Mouse (Mus musculus) forebrain, embryonic 16.5 days (tissue): ENCODE data around the gene Cops4. TPM values are rescaled to one million over a fixed set of nuclear protein-coding genes. Genes with fewer than 3 reads are reported as not detected.

Experiments used
- ATAC-seq: fragments of 200-750 bp; cut with Nextera tagmentation; 2 replicates; pipeline ENCODE4 v1.8.0; 2017; ENCODE audit warnings: mild to moderate bottlenecking, moderate library complexity
- H3K27ac ChIP-seq: fragments of 300-500 bp; sonication (generic); 2 replicates; pipeline ENCODE4 v1.5.1; 2014; ENCODE audit warnings: low read length, control low read depth
- H3K27me3 ChIP-seq: fragments of 300-500 bp; sonication (generic); replicated peaks from 2 replicates; pipeline ENCODE4 v1.6.1; 2014; ENCODE audit warnings: low read length; ENCODE audit not compliant: control insufficient read depth, insufficient read depth
- H3K36me3 ChIP-seq: fragments of 300-500 bp; sonication (generic); 2 replicates; pipeline ENCODE4 v1.6.1; 2014; ENCODE audit not compliant: control insufficient read depth, insufficient read depth
- H3K4me1 ChIP-seq: fragments of 300-500 bp; sonication (generic); replicated peaks from 2 replicates; pipeline ENCODE4 v1.6.1; 2014; ENCODE audit warnings: low read length; ENCODE audit not compliant: control insufficient read depth, insufficient read depth
- H3K4me2 ChIP-seq: fragments of 300-500 bp; sonication (generic); 2 replicates; pipeline ENCODE4 v1.6.1; 2014; ENCODE audit warnings: mild to moderate bottlenecking, low read length, control low read depth
- H3K4me3 ChIP-seq: fragments of 300-500 bp; sonication (generic); replicated peaks from 2 replicates; pipeline ENCODE4 v1.5.1; 2014; ENCODE audit warnings: mild to moderate bottlenecking, low read length, control low read depth
- H3K9ac ChIP-seq: fragments of 300-500 bp; sonication (generic); replicated peaks from 2 replicates; pipeline ENCODE4 v1.6.1; 2014; ENCODE audit warnings: low read depth, low read length, control low read depth
- H3K9me3 ChIP-seq: fragments of 300-500 bp; sonication (generic); 2 replicates; pipeline ENCODE4 v1.6.1; 2016; ENCODE audit warnings: low read length; ENCODE audit not compliant: control insufficient read depth
- WGBS: fragments of 180-500 bp; shearing (Covaris S2); extraction: QIAGEN DNeasy Blood & Tissue Kit; methylation state at CpG from one replicate; pipeline ENCODE4 v1.1.7; 2014; 5-methylcytosine and 5-hydroxymethylcytosine counted together
- polyA plus RNA-seq: library from polyadenylated mRNA; unstranded; fragments of >200 nt; fragmentation: Nextera tagmentation; extraction: Ambion mirVana; gene quantifications from 2 replicates; pipeline ENCODE4 v1.2.1, GENCODE M21; 2015

Cops4 gene
- polyA plus RNA-seq, 1 experiment from 2014 or later, result 191 TPM

- Histone ChIP-seq H3K27me3 (no peaks in the 10 kb centered on the region), H3K27ac (no peak overlapping the region), H3K4me3 (no peak overlapping the region), H3K36me3 (peaks cover 8% of the 10 kb centered on the region), H3K4me1 (peaks cover 3% of the 10 kb centered on the region), H3K9ac (no peak overlapping the region), H3K4me2 (no peak overlapping the region), H3K9me3 (no peaks in the 10 kb centered on the region)
- no peak for ATAC-seq
- 35% methylated on average over 8 of the region's 8 CpGs for WGBS
Measured at GRCm38 (mm10) chr5:100553426-100553825, 35.3 kb downstream of the Cops4 start.

- H3K27ac ChIP-seq, result no peak overlapping the region
- 83% methylated on average over 14 of the region's 14 CpGs for WGBS
- no peaks in the 10 kb centered on the region for H3K9me3 ChIP-seq
- ATAC-seq, result no peak
- H3K4me1 ChIP-seq, result peaks cover 3% of the 10 kb centered on the region
- no peak overlapping the region for H3K9ac ChIP-seq
- no peak overlapping the region for H3K4me3 ChIP-seq
- no peaks in the 10 kb centered on the region for H3K27me3 ChIP-seq
- H3K36me3 ChIP-seq, result no peaks in the 10 kb centered on the region
- H3K4me2 ChIP-seq, result no peak overlapping the region
Measured at GRCm38 (mm10) chr5:100557019-100557418, 38.9 kb downstream of the Cops4 start.

DNA sequence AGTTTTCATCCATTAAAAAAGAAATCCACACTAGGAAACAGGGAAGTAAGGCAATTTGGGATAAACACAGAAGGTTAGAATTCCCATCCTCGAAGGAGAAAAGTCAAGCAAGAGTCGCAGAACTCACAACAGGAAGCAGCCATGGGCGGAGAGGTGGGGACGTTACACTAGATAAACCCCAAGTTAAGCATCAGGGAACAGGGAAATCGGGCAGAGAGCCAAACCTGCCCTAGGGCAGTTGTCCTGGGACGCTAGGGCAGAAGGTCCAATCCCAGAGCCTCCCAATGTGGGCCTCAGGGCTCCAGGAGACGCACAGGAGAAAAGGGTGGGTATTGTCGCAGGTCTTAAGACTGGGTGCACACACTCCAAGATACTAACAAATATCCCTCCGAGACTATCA is 39.4 kb downstream of the Cops4 start:
- Histone ChIP-seq H3K4me1 (peaks cover 3% of the 10 kb centered on the region), H3K27ac (no peak overlapping the region), H3K4me3 (no peak overlapping the region), H3K4me2 (no peak overlapping the region), H3K36me3 (no peaks in the 10 kb centered on the region), H3K9me3 (no peaks in the 10 kb centered on the region), H3K27me3 (no peaks in the 10 kb centered on the region), H3K9ac (no peak overlapping the region)
- 80% methylated on average over 9 of the region's 9 CpGs for WGBS
- ATAC-seq, result no peak

DNA sequence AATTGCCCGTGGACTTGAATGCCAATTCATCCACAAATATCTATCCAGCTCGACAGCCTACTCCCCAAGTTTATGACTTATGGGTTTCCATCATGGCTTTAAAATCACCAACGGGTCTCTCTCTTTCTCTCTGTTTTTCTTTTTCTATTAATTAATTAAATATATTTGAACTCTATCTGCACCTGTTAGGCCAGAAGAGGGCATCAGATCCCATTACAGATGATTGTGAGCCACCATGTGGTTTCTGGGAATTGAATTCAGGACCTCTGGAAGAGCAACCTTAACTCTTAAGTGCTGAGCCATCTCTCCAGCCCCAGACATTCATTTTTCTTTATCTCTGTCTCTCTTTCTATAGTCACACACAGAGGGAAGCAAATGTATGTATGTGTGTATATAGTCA is 40.7 kb downstream of the Cops4 start:
- 84% methylated on average over 3 of the region's 3 CpGs for WGBS
- no peaks in the 10 kb centered on the region for H3K9me3 ChIP-seq
- ATAC-seq, result no peak

DNA sequence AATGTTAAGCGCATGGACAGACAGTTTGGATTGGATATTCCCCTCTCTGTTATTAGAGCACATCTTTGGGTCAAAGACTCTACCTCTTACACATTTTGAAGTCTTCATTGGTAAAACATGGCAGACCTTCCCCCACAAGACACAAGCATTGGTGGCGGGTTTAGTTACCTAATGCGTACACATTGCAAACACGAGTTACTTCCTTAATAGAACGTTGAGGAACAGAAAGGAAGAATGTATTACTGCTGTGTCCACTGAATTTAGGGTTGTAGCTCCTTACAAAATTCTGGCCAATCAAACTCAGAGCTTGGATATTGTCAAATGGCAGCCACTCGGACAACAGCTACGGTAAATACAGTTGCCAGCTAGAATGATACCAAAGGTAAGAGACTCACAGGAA is 41.2 kb downstream of the Cops4 start:
- Histone ChIP-seq H3K4me3 (no peak overlapping the region), H3K9ac (no peak overlapping the region), H3K4me2 (no peak overlapping the region), H3K27me3 (no peaks in the 10 kb centered on the region), H3K9me3 (no peaks in the 10 kb centered on the region), H3K27ac (no peak overlapping the region), H3K36me3 (no peaks in the 10 kb centered on the region), H3K4me1 (no peaks in the 10 kb centered on the region)
- 99% methylated on average over 7 of the region's 7 CpGs for WGBS
- no peak for ATAC-seq

More for the DNA sequence above, 40.7 kb downstream of the Cops4 start:
- no peak overlapping the region for H3K4me2 ChIP-seq
- H3K36me3 ChIP-seq, result no peaks in the 10 kb centered on the region
- no peak overlapping the region for H3K9ac ChIP-seq
- H3K4me1 ChIP-seq, result no peaks in the 10 kb centered on the region; the same call in 1 of the 2 replicates
- H3K27ac ChIP-seq, result no peak overlapping the region
- H3K27me3 ChIP-seq, result no peaks in the 10 kb centered on the region
- no peak overlapping the region for H3K4me3 ChIP-seq

DNA sequence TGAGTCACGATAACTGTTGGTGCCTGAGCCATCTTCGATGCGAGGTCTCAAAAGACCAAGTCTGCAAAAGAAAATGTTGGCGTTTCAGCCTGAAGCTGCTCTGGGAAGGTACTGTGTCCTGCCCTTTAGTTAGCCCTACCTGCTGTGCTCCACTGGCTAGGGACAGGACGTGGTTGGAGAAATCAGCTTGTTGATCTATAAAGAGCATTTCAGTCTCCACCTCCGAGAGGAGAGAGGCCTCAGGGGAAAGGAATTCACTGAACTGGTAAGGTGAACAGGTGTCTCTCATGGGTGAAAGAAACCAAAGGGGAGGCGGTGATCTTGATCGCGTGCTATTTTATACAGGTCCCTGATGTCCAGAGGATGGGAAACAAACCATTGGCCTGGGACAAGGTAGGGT is 44.6 kb downstream of the Cops4 start:
- Histone ChIP-seq H3K36me3 (no peaks in the 10 kb centered on the region), H3K4me3 (no peak overlapping the region), H3K4me1 (no peaks in the 10 kb centered on the region), H3K27ac (no peak overlapping the region), H3K9ac (no peak overlapping the region), H3K9me3 (no peaks in the 10 kb centered on the region), H3K27me3 (no peaks in the 10 kb centered on the region), H3K4me2 (no peak overlapping the region)
- WGBS, result 84% methylated on average over 9 of the region's 9 CpGs
- no peak for ATAC-seq

GRCm38 (mm10) chr5:100566798-100567197 is 48.7 kb downstream of the Cops4 start:
- H3K36me3 ChIP-seq, result no peaks in the 10 kb centered on the region
- H3K27ac ChIP-seq, result no peak overlapping the region
- no peaks in the 10 kb centered on the region for H3K27me3 ChIP-seq
- no peaks in the 10 kb centered on the region for H3K4me1 ChIP-seq
- H3K4me2 ChIP-seq, result no peak overlapping the region
- H3K9me3 ChIP-seq, result no peaks in the 10 kb centered on the region
- no peak for ATAC-seq
- WGBS, result 90% methylated on average over 2 of the region's 2 CpGs
- no peak overlapping the region for H3K9ac ChIP-seq
- H3K4me3 ChIP-seq, result no peak overlapping the region

GRCm38 (mm10) chr5:100567258-100568032 is 49.3 kb downstream of the Cops4 start:
- no peak for ATAC-seq
- Histone ChIP-seq H3K4me3 (no peak overlapping the region), H3K9ac (no peak overlapping the region), H3K4me2 (no peak overlapping the region), H3K27me3 (no peaks in the 10 kb centered on the region), H3K9me3 (no peaks in the 10 kb centered on the region), H3K36me3 (no peaks in the 10 kb centered on the region), H3K27ac (no peak overlapping the region), H3K4me1 (no peaks in the 10 kb centered on the region)
- WGBS, result 86% methylated on average over 13 of the region's 13 CpGs

DNA sequence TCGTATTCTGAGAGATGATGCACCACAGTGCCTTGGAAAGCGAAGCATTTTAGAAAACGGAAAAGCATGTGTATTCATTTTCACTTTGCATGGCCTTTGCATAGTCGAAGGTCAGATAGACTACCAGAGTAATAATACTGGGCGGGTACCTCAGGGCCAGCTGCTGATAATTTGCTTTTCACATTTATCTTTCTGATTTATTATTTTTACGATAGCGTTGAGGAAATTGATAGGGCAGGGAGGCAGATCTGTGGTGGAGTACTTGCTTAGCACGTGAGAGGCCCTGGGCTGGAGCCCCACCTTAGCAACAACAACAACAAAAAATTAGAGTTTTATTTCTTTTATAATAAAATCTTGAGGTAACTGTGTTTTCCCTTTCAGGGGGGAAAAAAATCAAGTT is 50.1 kb downstream of the Cops4 start:
- Histone ChIP-seq H3K9me3 (no peaks in the 10 kb centered on the region), H3K4me3 (no peak overlapping the region), H3K4me2 (no peak overlapping the region), H3K27me3 (no peaks in the 10 kb centered on the region), H3K4me1 (no peaks in the 10 kb centered on the region), H3K36me3 (no peaks in the 10 kb centered on the region), H3K27ac (no peak overlapping the region), H3K9ac (no peak overlapping the region)
- WGBS, result 92% methylated on average over 8 of the region's 8 CpGs
- no peak for ATAC-seq

DNA sequence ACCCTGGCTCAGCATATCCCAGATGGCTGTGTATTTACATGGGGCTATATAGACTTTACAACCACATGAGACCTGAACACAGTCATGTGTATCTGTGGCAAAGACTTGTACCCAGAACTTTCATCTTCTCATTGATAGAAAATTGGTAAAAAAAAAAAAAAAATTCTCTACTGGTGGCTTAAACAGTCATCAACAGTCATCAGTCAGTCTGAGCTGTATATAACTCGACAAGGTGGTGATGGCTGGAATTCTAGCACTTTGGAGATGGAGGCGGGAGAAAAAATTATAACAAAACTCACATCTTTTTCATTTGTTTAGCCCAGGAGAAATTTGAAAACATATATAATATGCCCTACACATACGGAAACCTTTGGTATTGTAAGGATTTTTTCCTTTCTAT is 50.7 kb downstream of the Cops4 start:
- H3K4me2 ChIP-seq, result no peak overlapping the region
- H3K9me3 ChIP-seq, result no peaks in the 10 kb centered on the region
- no peak overlapping the region for H3K27ac ChIP-seq
- no peaks in the 10 kb centered on the region for H3K27me3 ChIP-seq
- ATAC-seq, result no peak
- no peaks in the 10 kb centered on the region for H3K4me1 ChIP-seq
- 91% methylated on average over 3 of the region's 3 CpGs for WGBS
- H3K4me3 ChIP-seq, result no peak overlapping the region
- no peaks in the 10 kb centered on the region for H3K36me3 ChIP-seq
- no peak overlapping the region for H3K9ac ChIP-seq
